Mouse (Mus musculus) brain, embryonic 14.5 days (tissue): ENCODE results near the gene Akr7a5.

ENCODE experiments used
- CTCF ChIP-seq: fragments of 200-500 bp; IDR thresholded peaks from 2 replicates; pipeline ENCODE4 v1.5.1; 2012; ENCODE audit warnings: inconsistent platforms, mild to moderate bottlenecking, moderate library complexity, borderline replicate concordance; ENCODE audit not compliant: insufficient read depth, insufficient read length; ENCODE audit errors: extremely low read depth
- POLR2A ChIP-seq: fragments of 200-500 bp; IDR thresholded peaks from 2 replicates; pipeline ENCODE4 v1.6.1; 2012; ENCODE audit warnings: mild to moderate bottlenecking, inconsistent platforms, borderline replicate concordance; ENCODE audit not compliant: poor library complexity, insufficient read depth, insufficient read length, severe bottlenecking; ENCODE audit errors: extremely low read depth

GRCm38 (mm10) chr4:139319740-139320139 is 9.2 kb downstream of the Akr7a5 start:
- no peak for TF ChIP-seq POLR2A
- no peak for TF ChIP-seq CTCF
